Mouse (Mus musculus) MN1 (cell line): ENCODE data around the gene Olfr920.

Source experiments
- DNase-seq: peaks from one replicate; pipeline ENCODE4 v3.0.0-alpha.2; 2016; ENCODE audit warnings: low spot score

Gene Olfr920

GRCm38 (mm10) chr9:38751999-38752398 lies at the start of gene Olfr920:
Gene Olfr920, plus strand, starts transcription at chr9:38752299.
- no peak for DNase-seq

GRCm38 (mm10) chr9:38718102-38718501 lies 34.0 kb upstream of the Olfr920 start, which contains the start of gene Vwa5a:
Gene Vwa5a, plus strand, starts transcription at chr9:38718268.
- DNase-seq, result no peak

GRCm38 (mm10) chr9:38718927-38719441 lies 33.1 kb upstream of the Olfr920 start:
- DNase-seq, result no peak

- no peak for DNase-seq
Measured at GRCm38 (mm10) chr9:38724044-38724443, 28.1 kb upstream of the Olfr920 start.

GRCm38 (mm10) chr9:38728218-38728617 lies 23.9 kb upstream of the Olfr920 start:
- DNase-seq, result no peak

- no peak for DNase-seq
Measured at GRCm38 (mm10) chr9:38741408-38741807, 10.7 kb upstream of the Olfr920 start.

GRCm38 (mm10) chr9:38744619-38745315 lies 7.3 kb upstream of the Olfr920 start:
- no peak for DNase-seq

GRCm38 (mm10) chr9:38772768-38773167 lies 20.7 kb downstream of the Olfr920 start, which contains the start of gene Olfr921:
Gene Olfr921, plus strand, starts transcription at chr9:38773068.
- no peak for DNase-seq

- DNase-seq, result no peak
Measured at GRCm38 (mm10) chr9:38792689-38793088, 40.6 kb downstream of the Olfr920 start.

- no peak for DNase-seq
Measured at GRCm38 (mm10) chr9:38805696-38806095, 53.6 kb downstream of the Olfr920 start.
